Mouse (Mus musculus) embryonic facial prominence, embryonic 14.5 days (tissue): ENCODE data around the gene Lrfn2. TPM values are rescaled to one million over a fixed set of nuclear protein-coding genes. Genes with fewer than 3 reads are reported as not detected.

Experiments used
- ATAC-seq: fragments of 200-750 bp; cut with Nextera tagmentation; 2 replicates; pipeline ENCODE4 v1.8.0; 2017; ENCODE audit warnings: low read depth, moderate number of reproducible peaks, moderate TSS enrichment
- DNase-seq: peaks from one replicate; pipeline ENCODE4 v3.0.0-alpha.2; 2015; ENCODE audit warnings: low spot score
- H3K27ac ChIP-seq: fragments of 300-500 bp; sonication (generic); replicated peaks from 2 replicates; pipeline ENCODE4 v1.5.1; 2014; ENCODE audit warnings: low read depth, mild to moderate bottlenecking, low read length, moderate library complexity
- H3K27me3 ChIP-seq: fragments of 300-500 bp; sonication (generic); replicated peaks from 2 replicates; pipeline ENCODE4 v1.6.1; 2014; ENCODE audit warnings: low read length; ENCODE audit not compliant: control insufficient read depth, insufficient read depth
- H3K36me3 ChIP-seq: fragments of 300-500 bp; sonication (generic); 2 replicates; pipeline ENCODE4 v1.6.1; 2014; ENCODE audit warnings: low read length, mixed read lengths; ENCODE audit not compliant: control insufficient read depth, insufficient read depth
- H3K4me1 ChIP-seq: fragments of 300-500 bp; sonication (generic); 2 replicates; pipeline ENCODE4 v1.6.1; 2014; ENCODE audit warnings: antibody characterized with exemption, low read length; ENCODE audit not compliant: control insufficient read depth, insufficient read depth
- H3K4me2 ChIP-seq: fragments of 300-500 bp; sonication (generic); 2 replicates; pipeline ENCODE4 v1.6.1; 2014; ENCODE audit warnings: low read depth, mild to moderate bottlenecking, low read length, moderate library complexity, mixed read lengths
- H3K4me3 ChIP-seq: fragments of 300-500 bp; sonication (generic); 2 replicates; pipeline ENCODE4 v1.5.1; 2014; ENCODE audit warnings: low read depth, mild to moderate bottlenecking, low read length
- H3K9ac ChIP-seq: fragments of 300-500 bp; sonication (generic); 2 replicates; pipeline ENCODE4 v1.6.1; 2014; ENCODE audit warnings: low read depth, mild to moderate bottlenecking, low read length, moderate library complexity, mixed read lengths
- H3K9me3 ChIP-seq: fragments of 300-500 bp; sonication (generic); 2 replicates; pipeline ENCODE4 v1.6.1; 2016; ENCODE audit warnings: low read length; ENCODE audit not compliant: control insufficient read depth
- WGBS: fragments of 180-500 bp; shearing (Covaris S2); extraction: QIAGEN DNeasy Blood & Tissue Kit; methylation state at CpG from one replicate; pipeline ENCODE4 v1.1.7; 2014; 5-methylcytosine and 5-hydroxymethylcytosine counted together
- polyA plus RNA-seq: library from polyadenylated mRNA; unstranded; fragments of >200 nt; fragmentation: Nextera tagmentation; extraction: Ambion mirVana; gene quantifications from 2 replicates; pipeline ENCODE4 v1.2.1, GENCODE M21; 2014

Gene Lrfn2
- polyA plus RNA-seq, 1 experiment from 2014 or later = 0.79 TPM

- peaks cover 7% of the 10 kb centered on the region for H3K4me1 ChIP-seq
- 36% methylated on average over 17 of the region's 17 CpGs for WGBS
- DNase-seq = no peak
- no peaks in the 10 kb centered on the region for H3K9me3 ChIP-seq
- H3K36me3 ChIP-seq = no peaks in the 10 kb centered on the region
- no peak for ATAC-seq
- no peak overlapping the region for H3K9ac ChIP-seq
- H3K27me3 ChIP-seq = no peaks in the 10 kb centered on the region
- H3K4me2 ChIP-seq = no peak overlapping the region
- no peak overlapping the region for H3K27ac ChIP-seq
- no peak overlapping the region for H3K4me3 ChIP-seq
Measured at GRCm38 (mm10) chr17:49017438-49018415, 85.5 kb downstream of the Lrfn2 start.

- Histone ChIP-seq H3K4me1 (peaks cover 7% of the 10 kb centered on the region), H3K9ac (no peak overlapping the region), H3K27ac (no peak overlapping the region), H3K4me3 (no peak overlapping the region), H3K27me3 (no peaks in the 10 kb centered on the region), H3K36me3 (no peaks in the 10 kb centered on the region), H3K9me3 (no peaks in the 10 kb centered on the region), H3K4me2 (no peak overlapping the region)
- ATAC-seq = no peak
- WGBS = 52% methylated on average over 8 of the region's 8 CpGs
- peak; percentile 10 for DNase-seq
Measured at GRCm38 (mm10) chr17:49018774-49019488, 86.8 kb downstream of the Lrfn2 start.

DNA sequence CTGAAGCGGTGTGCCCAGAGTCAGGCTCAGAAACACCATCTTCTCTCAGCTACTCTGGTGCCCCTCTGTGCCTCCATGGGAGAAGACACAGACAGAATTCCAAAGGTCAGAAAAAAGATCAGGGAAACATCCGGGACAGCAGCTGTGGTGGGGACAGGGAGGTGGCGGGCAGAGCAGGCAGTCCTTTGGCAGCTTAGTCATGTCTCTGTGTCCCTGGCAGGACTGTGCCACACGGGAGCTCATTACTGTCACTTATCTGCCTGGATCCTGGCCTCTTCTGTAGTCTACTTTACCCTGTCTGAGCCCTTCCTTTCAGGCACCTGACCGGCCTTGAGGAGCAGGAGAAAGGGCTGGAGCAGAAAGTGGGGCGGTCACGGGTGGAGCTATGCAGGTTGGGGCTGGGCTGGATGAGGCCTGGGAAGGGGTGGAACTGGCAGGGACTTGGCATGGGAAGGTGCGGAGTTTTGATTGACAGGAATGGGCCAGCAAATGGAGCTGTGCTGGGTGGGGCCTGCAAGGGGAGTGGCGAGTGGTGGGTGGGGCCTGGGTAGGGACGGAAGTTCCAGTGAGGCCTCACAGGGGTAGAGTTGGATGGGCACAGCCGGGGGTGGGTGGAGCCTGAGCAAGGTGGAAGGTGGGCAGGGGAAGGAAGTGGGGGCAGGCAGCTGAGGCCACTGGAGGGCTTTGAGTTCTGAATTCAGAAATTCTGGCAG is 97.5 kb downstream of the Lrfn2 start:
- Histone ChIP-seq H3K4me2 (no peak overlapping the region), H3K9ac (no peak overlapping the region), H3K27me3 (no peaks in the 10 kb centered on the region), H3K4me1 (peaks cover 12% of the 10 kb centered on the region), H3K9me3 (no peaks in the 10 kb centered on the region), H3K27ac (no peak overlapping the region), H3K4me3 (no peak overlapping the region), H3K36me3 (no peaks in the 10 kb centered on the region)
- DNase-seq (peak; percentile 62), ATAC-seq (peak; percentile 79)
- 30% methylated on average over 11 of the region's 11 CpGs for WGBS

DNA sequence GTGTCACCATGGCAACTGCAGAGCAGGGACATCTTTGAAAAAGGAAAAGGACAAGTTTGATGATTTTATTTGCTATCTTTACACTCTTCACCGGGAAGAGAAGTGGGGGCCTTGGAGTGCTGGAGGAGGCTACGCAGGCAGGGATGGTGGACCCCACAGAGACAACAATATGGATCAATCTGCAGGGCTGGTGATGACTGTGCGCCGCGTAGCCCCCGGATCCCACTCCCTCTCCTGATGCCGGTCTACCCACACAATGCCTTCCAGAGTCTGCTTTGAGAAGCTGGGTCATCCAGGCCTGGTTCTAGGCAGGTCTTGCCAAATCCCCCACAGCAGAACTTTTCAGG is 98.1 kb downstream of the Lrfn2 start:
- WGBS = 92% methylated on average over 7 of the region's 7 CpGs
- no peak overlapping the region for H3K9ac ChIP-seq
- no peaks in the 10 kb centered on the region for H3K36me3 ChIP-seq
- no peak for DNase-seq
- H3K4me2 ChIP-seq = no peak overlapping the region
- ATAC-seq = no peak
- H3K9me3 ChIP-seq = no peaks in the 10 kb centered on the region
- H3K27ac ChIP-seq = no peak overlapping the region
- H3K27me3 ChIP-seq = no peaks in the 10 kb centered on the region
- H3K4me3 ChIP-seq = no peak overlapping the region
- peaks cover 12% of the 10 kb centered on the region for H3K4me1 ChIP-seq

DNA sequence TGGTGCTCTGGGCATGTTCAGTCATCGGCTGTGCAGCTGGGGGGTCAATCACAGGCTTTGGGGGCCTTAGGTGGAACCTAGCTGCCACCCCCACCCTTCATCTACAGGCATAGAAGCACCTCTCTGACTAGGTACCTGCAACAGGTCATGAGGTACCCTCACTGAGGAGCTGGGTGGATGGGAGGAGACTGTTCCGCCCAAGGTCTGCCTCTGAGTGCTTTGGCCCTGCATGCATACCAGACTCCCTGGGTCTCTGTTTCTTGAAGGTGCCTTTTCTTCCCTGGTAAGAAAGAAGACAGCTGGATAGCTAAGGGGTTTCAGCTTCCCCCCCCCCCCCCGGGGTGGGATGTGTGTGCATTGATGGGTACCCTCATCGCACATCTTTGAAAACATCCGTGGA is 98.7 kb downstream of the Lrfn2 start:
- no peak for DNase-seq
- Histone ChIP-seq H3K9ac (no peak overlapping the region), H3K27ac (no peak overlapping the region)

DNA sequence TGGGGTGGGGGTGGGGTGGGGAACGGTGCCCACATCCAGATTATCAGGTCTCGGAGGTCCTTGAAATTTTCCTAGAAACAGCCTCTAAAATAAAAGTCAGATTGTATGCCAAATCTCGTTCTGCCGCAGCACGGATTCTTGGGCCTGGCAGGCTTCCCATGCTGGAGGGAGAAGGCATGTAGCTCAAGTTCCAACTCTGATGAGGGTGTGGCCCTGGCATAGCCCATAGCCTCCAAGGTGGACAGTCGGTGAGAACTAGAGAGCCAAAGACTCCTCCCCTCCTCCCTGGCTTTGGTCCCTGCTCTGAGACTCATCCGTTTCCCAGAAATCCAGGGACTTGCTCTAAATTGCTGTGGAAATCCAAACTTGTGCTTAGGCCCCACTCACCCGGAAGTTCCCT is 99.6 kb downstream of the Lrfn2 start:
- Histone ChIP-seq H3K27ac (peak overlapping the region; percentile 15; the same call in 1 of the 2 replicates), H3K36me3 (no peaks in the 10 kb centered on the region), H3K4me2 (no peak overlapping the region), H3K9me3 (no peaks in the 10 kb centered on the region), H3K27me3 (no peaks in the 10 kb centered on the region), H3K4me1 (peaks cover 12% of the 10 kb centered on the region), H3K4me3 (no peak overlapping the region), H3K9ac (no peak overlapping the region)
- peak; percentile 90 for DNase-seq
- WGBS = 35% methylated on average over 8 of the region's 8 CpGs
- peak; percentile 58 for ATAC-seq

More for the DNA sequence above, 98.7 kb downstream of the Lrfn2 start:
- 86% methylated on average over 5 of the region's 5 CpGs for WGBS
- Histone ChIP-seq H3K36me3 (no peaks in the 10 kb centered on the region), H3K9me3 (no peaks in the 10 kb centered on the region), H3K4me1 (peaks cover 12% of the 10 kb centered on the region), H3K4me2 (no peak overlapping the region), H3K27me3 (no peaks in the 10 kb centered on the region), H3K4me3 (no peak overlapping the region)
- no peak for ATAC-seq

DNA sequence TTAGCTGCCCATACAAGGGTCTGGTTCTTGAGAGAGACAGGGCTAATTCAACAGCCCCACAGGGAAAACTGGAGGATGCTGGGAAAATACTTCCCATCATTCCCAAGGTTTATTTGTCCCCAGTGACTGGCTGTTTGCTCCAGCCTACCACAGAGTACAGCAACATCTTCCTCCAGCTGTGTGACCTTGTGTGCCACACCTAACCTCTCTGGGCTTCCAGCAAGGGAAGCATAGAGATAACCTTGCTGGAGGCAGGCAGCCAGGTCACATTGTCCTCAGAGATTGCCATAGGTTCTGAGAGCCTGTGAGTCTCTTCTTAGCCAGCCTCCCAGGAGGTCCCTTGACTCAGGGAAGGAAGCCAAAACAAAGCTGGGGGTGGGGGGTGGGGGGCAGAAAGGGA is 101.1 kb downstream of the Lrfn2 start:
- Histone ChIP-seq H3K9me3 (no peaks in the 10 kb centered on the region), H3K4me3 (no peak overlapping the region), H3K36me3 (no peaks in the 10 kb centered on the region), H3K4me1 (peaks cover 12% of the 10 kb centered on the region), H3K27ac (no peak overlapping the region), H3K27me3 (no peaks in the 10 kb centered on the region), H3K4me2 (no peak overlapping the region), H3K9ac (no peak overlapping the region)
- ATAC-seq (no peak), DNase-seq (no peak)

DNA sequence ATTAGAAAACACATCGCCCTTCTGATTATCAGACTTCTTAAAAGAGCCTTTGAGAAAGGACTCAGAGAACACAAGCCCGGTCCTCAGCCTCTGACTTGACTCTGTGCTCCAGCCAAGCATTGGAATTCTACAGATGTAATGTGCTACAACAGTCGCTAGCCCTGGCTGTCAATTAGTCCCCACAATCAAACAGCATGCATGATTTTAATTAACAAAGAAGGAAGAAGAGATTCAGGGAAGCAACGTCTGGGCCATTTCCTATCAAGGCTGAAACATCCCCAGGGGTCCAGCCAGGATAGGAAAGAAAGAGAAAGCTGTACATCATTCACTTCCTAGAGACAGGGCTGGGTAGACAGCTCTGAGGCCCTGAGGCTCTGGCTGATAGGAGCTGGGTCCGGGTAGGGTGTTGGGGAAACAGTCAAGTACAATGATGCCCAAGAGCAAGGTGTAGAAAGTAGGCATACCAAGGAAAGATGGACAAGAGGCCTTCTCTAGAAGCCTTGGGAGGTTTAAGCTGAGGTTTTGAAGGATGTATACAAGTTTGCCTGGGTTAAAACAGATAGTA is 101.6 kb downstream of the Lrfn2 start:
- WGBS = 27% methylated on average over 5 of the region's 5 CpGs
- peaks cover 12% of the 10 kb centered on the region for H3K4me1 ChIP-seq

More for the DNA sequence above, 101.6 kb downstream of the Lrfn2 start:
- Histone ChIP-seq H3K36me3 (no peaks in the 10 kb centered on the region), H3K27ac (no peak overlapping the region), H3K4me3 (no peak overlapping the region), H3K4me2 (no peak overlapping the region), H3K9me3 (no peaks in the 10 kb centered on the region), H3K27me3 (no peaks in the 10 kb centered on the region), H3K9ac (no peak overlapping the region)
- no peak for ATAC-seq
- peak; percentile 13 for DNase-seq
